Mouse (Mus musculus) stomach, embryonic 15.5 days (tissue): ENCODE measurements around the gene Tmem127. TPM values are rescaled to one million over a fixed set of nuclear protein-coding genes. Genes with fewer than 3 reads are reported as not detected.
A peak's percentile ranks its signal among the peaks of the same experiment; 100 is the strongest.
"Not testable (repeated sequence)": the region's sequence is repeated elsewhere in the genome, so short reads cannot be mapped to it uniquely, and the experiment has no call there.

Experiments
- ATAC-seq: fragments of 200-750 bp; cut with Nextera tagmentation; 2 replicates; pipeline ENCODE4 v1.8.0; 2017; ENCODE audit warnings: low read depth, moderate number of reproducible peaks, moderate TSS enrichment; ENCODE audit not compliant: insufficient read depth, low FRiP score
- H3K27ac ChIP-seq: fragments of 300-500 bp; sonication (generic); 2 replicates; pipeline ENCODE4 v1.5.1; 2015; ENCODE audit warnings: mild to moderate bottlenecking, inconsistent platforms
- H3K27me3 ChIP-seq: fragments of 300-500 bp; sonication (generic); replicated peaks from 2 replicates; pipeline ENCODE4 v1.6.1; 2015; ENCODE audit warnings: inconsistent platforms
- H3K36me3 ChIP-seq: fragments of 300-500 bp; sonication (generic); 2 replicates; pipeline ENCODE4 v1.6.1; 2015; ENCODE audit warnings: inconsistent platforms
- H3K4me1 ChIP-seq: fragments of 300-500 bp; sonication (generic); 2 replicates; pipeline ENCODE4 v1.6.1; 2015; ENCODE audit warnings: inconsistent platforms
- H3K4me2 ChIP-seq: fragments of 300-500 bp; sonication (generic); 2 replicates; pipeline ENCODE4 v1.6.1; 2015; ENCODE audit warnings: mild to moderate bottlenecking, inconsistent platforms
- H3K4me3 ChIP-seq: fragments of 300-500 bp; sonication (generic); replicated peaks from 2 replicates; pipeline ENCODE4 v1.5.1; 2015; ENCODE audit warnings: inconsistent platforms
- H3K9ac ChIP-seq: fragments of 300-500 bp; sonication (generic); 2 replicates; pipeline ENCODE4 v1.6.1; 2015; ENCODE audit warnings: inconsistent platforms
- H3K9me3 ChIP-seq: fragments of 300-500 bp; sonication (generic); 2 replicates; pipeline ENCODE4 v1.6.1; 2016; ENCODE audit warnings: inconsistent platforms
- WGBS: fragments of 180-500 bp; shearing (Covaris S2); methylation state at CpG from one replicate; pipeline ENCODE4 v1.1.7; 2015; 5-methylcytosine and 5-hydroxymethylcytosine counted together
- polyA plus RNA-seq: library from polyadenylated mRNA; unstranded; fragments of >200 nt; fragmentation: Nextera tagmentation; extraction: Ambion mirVana; gene quantifications from 2 replicates; pipeline ENCODE4 v1.2.1, GENCODE M21; 2015

Tmem127 gene
- polyA plus RNA-seq, 1 experiment from 2014 or later, result 29.4 TPM

DNA sequence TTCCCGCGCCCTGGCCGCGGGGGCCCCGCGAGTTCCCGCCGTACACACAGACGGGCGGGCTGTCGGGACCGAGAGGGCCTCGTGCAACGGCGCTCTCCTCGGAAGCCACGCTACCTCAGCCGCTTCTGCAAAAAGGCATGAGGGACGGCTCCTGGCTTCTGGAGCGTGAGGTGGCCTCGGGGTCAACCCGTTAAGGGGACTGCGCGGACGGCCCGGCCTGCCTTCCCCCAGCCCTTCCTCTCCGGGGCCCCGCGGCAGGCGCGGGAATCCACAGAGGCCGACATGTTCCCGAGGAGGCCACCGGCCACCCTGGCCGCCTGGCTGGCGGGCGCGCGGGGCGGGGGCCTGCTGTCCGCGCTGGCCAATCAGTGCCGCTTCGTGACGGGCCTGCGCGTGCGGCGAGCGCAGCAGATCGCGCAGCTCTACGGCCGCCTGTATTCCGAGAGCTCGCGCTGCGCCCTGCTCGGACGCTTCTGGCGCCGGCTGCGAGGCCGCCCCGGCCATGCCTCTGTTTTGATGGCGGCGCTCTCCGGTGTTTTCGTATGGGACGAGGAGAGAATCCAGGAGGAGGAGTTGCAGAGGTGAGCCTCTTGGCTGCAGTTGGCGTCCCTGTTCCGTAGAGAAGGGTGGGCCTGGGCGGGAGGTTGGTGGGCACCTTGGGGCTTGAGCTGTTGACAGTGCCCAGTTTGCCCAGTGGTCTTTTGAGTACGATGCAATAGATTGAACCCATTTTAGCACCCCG, 22.8 kb downstream of the Tmem127 start:
- H3K4me2 ChIP-seq, result peak overlapping the region; percentile 81
- peak overlapping the region; percentile 95 for H3K27ac ChIP-seq
- peak; percentile 92 for ATAC-seq
- peak overlapping the region; percentile 79 for H3K9ac ChIP-seq
- H3K4me1 ChIP-seq, result peaks cover 5% of the 10 kb centered on the region; the same call in 1 of the 2 replicates
- peak overlapping the region; percentile 88 for H3K4me3 ChIP-seq
- no peaks in the 10 kb centered on the region for H3K36me3 ChIP-seq
- H3K27me3 ChIP-seq, result no peaks in the 10 kb centered on the region
- under 1% methylated on average over 74 of the region's 75 CpGs for WGBS
- H3K9me3 ChIP-seq, result no peaks in the 10 kb centered on the region

DNA sequence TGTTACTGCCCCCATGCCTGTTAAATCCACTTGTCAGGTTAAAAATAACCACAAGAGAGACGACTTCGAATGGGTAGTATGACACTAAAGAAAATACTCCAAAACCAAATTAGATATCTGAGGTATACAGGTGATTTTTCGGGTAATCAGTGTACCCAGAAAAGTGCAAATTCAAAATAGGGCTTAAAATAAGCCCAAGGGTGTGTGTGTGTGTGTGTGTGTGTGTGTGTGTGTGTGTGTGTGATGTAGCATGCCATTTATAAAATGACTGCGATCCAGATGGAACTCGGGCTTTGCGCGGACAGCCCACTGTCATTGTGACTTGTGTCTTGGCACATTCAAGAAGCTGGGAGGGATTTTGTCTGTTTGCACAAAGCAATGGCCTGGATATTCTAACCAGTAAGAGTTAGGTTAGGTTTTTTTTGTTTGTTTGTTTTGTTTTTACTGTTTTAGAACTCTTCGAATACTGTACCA, 23.4 kb downstream of the Tmem127 start:
- peak overlapping the region; percentile 81 for H3K4me2 ChIP-seq
- no peaks in the 10 kb centered on the region for H3K27me3 ChIP-seq
- peak overlapping the region; percentile 79 for H3K9ac ChIP-seq
- peaks cover 5% of the 10 kb centered on the region; the same call in 1 of the 2 replicates for H3K4me1 ChIP-seq
- H3K4me3 ChIP-seq, result peak overlapping the region; percentile 88
- H3K9me3 ChIP-seq, result no peaks in the 10 kb centered on the region
- WGBS, result 7% methylated on average over 8 of the region's 8 CpGs
- no peaks in the 10 kb centered on the region for H3K36me3 ChIP-seq
- H3K27ac ChIP-seq, result peak overlapping the region; percentile 95
- no peak for ATAC-seq

DNA sequence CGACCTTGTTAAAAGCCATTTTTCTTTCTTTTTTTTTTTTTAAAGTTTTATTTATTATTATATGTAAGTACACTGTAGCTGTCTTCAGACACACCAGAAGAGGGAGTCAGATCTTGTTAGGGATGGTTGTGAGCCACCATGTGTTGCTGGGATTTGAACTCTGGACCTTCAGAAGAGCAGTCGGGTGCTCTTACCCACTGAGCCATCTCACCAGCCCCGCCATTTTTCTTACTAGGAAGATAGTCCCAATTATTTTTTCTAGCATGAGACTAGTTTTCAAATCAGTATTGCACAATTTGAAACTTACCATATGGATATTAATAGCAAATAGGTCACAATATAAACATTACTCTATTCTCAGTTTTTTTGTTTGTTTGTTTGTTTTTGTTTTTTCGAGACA, 24.3 kb downstream of the Tmem127 start:
- H3K4me1 ChIP-seq, H3K4me3 ChIP-seq, H3K9me3 ChIP-seq, H3K4me2 ChIP-seq, ATAC-seq, H3K27me3 ChIP-seq, H3K9ac ChIP-seq, H3K27ac ChIP-seq, H3K36me3 ChIP-seq: not testable (repeated sequence)
- WGBS, result 87% methylated on average over 4 of the region's 4 CpGs

DNA sequence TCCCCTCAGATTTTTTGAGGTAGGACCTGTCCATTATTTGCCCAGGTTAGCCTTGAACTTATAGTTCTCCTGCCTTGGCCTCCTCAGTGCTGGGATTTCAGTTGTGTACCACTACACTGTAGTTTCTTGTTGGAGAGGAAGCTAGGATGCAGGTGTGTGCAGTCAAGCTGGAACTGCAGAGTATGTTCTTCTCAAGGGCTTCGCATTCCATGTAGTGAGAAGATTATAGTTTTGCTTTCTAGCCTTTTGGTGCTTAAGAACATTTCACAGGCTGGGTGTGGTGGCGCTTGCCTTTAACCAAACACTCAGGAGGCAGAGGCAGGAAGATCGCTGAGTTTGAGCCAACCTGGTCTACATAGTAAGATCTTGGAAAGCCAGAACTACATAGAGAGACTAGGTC, 25.1 kb downstream of the Tmem127 start:
- 94% methylated on average over 3 of the region's 3 CpGs for WGBS
- Histone ChIP-seq H3K9ac (no peak overlapping the region), H3K27me3 (no peaks in the 10 kb centered on the region), H3K36me3 (no peaks in the 10 kb centered on the region), H3K4me2 (no peak overlapping the region), H3K27ac (no peak overlapping the region), H3K4me1 (peaks cover 5% of the 10 kb centered on the region; the same call in 1 of the 2 replicates), H3K9me3 (no peaks in the 10 kb centered on the region), H3K4me3 (no peak overlapping the region)
- no peak for ATAC-seq

DNA sequence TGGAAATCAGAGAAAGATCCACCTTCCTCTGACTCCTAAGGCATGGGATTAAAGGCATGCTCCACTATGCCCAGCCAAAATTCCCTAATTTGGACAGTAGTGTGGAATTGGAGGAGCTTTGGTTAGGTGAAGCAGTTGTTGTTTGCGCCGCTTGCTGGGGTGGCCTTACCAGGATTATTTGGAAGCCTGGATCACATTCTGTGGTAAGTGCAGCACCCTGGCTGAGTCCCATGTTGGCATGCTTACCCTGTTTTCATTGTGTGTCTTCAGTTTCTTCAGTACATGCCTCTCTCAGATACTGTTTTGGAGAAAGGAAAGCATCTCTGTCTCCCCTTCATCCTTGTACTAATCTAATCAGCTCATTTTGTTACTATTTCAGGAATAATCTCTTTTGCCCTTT, 26.9 kb downstream of the Tmem127 start:
- no peak overlapping the region for H3K4me2 ChIP-seq
- H3K27ac ChIP-seq, result no peak overlapping the region
- H3K9me3 ChIP-seq, result no peaks in the 10 kb centered on the region
- no peak for ATAC-seq
- H3K9ac ChIP-seq, result no peak overlapping the region
- H3K4me3 ChIP-seq, result no peak overlapping the region
- H3K27me3 ChIP-seq, result no peaks in the 10 kb centered on the region
- H3K4me1 ChIP-seq, result peaks cover 5% of the 10 kb centered on the region; the same call in 1 of the 2 replicates
- no peaks in the 10 kb centered on the region for H3K36me3 ChIP-seq
- 90% methylated on average over 2 of the region's 2 CpGs for WGBS

DNA sequence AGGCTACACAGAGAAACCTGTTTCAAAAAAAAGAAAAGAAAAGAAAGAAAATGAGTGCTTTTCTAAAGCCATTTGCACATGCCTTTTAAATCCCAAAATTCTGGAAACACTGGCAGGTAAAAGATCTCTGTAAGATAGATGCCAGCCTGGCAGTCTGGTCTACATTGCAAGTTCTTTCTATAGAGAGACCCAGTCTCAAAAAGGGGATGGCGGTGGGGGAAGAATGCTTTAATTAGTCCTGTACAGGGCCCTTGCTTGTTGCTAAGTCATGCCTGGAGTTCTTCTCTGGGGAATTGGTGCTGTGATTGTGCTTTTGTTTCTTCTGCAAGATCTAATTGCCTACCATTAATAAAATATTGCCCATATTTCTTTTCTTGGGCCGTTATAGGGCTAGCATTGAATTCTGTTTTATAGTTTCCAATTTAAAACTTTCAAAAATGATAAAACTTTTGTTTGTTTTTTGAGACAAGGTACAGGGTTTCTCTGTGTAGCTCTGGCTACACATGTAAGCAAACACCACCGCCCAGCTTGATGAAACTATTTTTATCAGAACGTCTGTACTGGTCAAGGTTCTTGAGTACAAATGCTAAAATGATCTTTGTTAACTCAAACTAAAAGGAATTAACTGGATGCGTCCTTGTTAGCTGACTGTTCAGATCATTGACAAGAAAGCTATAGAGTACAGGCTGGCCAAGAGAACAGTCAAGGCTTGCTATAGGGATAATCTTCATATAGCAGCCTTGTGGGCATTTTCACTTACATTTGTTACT, 28.0 kb downstream of the Tmem127 start:
- Histone ChIP-seq H3K27ac (no peak overlapping the region), H3K4me3 (no peak overlapping the region), H3K27me3 (no peaks in the 10 kb centered on the region), H3K9me3 (no peaks in the 10 kb centered on the region), H3K9ac (no peak overlapping the region), H3K4me1 (peaks cover 5% of the 10 kb centered on the region; the same call in 1 of the 2 replicates), H3K36me3 (no peaks in the 10 kb centered on the region), H3K4me2 (no peak overlapping the region)
- no peak for ATAC-seq
- WGBS, result 71% methylated on average over 5 of the region's 5 CpGs

DNA sequence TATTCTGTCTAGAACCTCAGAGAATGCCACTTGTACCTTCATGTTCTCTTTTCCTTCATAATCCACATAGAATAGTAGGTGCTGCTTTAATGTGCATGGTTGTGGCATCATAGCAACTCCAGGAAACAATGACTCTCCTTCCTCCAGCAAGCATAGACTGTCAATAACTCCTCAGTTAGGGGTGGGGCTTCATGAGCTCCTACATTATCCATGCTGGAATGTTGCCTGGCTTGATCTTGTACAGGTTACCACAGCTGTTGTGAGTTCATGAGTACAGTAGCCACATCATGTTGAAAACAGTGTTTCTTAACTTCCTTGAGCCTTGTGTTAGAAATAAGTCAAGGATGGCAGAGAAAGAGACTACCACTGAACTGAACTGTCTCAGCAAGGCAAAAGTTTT, 30.5 kb downstream of the Tmem127 start:
- no peaks in the 10 kb centered on the region for H3K36me3 ChIP-seq
- H3K9me3 ChIP-seq, result no peaks in the 10 kb centered on the region
- no peak overlapping the region for H3K4me2 ChIP-seq
- no peak overlapping the region for H3K4me3 ChIP-seq
- no peaks in the 10 kb centered on the region for H3K27me3 ChIP-seq
- 0 out of 2 replicates have a peak, but pooled peaks cover 3% of the 10 kb centered on the region for H3K4me1 ChIP-seq
- ATAC-seq, result no peak
- H3K9ac ChIP-seq, result no peak overlapping the region
- H3K27ac ChIP-seq, result no peak overlapping the region

DNA sequence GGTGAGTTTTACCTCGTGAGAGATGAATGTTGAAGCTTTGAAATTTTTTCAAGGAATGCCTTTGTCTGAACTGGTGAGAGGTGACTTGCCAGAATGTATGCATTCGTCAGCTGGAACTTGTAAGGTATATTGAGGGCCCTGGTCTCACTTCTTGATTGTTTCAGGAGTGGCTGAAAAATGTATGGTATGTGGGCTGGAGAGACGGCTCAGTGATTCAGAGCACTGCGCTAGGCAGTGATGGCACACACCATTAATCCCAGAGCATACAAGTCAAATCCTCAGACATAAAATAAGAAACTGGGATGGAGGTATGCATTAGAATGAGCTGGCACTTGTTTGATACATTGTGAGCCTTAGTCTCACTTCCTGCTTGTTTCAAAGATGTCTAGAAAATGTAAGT, 44.5 kb downstream of the Tmem127 start:
- ATAC-seq, result no peak
- H3K36me3 ChIP-seq, result peaks cover 22% of the 10 kb centered on the region

DNA sequence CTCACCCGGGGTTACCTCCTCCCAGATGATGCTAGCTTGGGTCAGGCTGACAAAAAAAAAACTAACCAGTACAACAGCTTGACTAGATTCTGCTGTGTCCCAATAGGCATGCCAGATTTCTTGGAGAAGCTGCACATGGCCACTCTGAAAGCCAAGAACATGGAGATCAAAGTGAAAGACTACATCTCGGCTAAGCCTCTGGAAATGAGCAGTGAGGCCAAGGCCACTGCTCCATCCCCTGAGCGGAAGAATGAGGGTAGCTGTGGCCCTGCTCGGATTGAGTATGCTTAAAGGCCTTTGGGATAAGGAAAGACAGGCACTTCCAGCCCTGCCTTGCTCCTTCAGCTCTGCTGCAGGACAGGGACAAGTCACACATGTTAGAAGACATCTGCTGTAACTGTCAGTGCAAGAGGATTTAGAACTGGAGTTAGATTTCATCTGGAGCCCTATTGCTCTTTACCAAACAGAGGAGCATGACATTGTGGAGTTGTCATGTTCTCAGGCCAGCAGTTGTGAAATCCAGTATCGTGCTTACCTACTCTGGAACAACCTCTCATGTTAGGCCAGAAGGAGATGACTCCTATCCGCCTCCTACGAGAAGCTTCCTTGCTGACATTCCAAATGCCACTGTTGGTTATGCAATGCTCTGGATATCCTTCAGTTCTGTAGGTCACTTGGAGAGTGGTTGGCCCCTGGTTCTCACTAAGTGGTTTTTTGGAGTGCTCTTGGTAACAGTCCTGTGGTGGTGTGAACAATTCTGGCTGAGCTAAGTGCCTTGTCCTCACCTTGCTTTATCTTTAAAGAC, 49.5 kb downstream of the Tmem127 start:
- Histone ChIP-seq H3K9me3 (no peaks in the 10 kb centered on the region), H3K9ac (no peak overlapping the region), H3K36me3 (peaks cover 33% of the 10 kb centered on the region), H3K4me1 (no peaks in the 10 kb centered on the region), H3K4me2 (no peak overlapping the region), H3K27ac (no peak overlapping the region), H3K4me3 (no peak overlapping the region), H3K27me3 (no peaks in the 10 kb centered on the region)
- ATAC-seq, result no peak
- WGBS, result 87% methylated on average over 7 of the region's 7 CpGs

More for the DNA sequence above, 44.5 kb downstream of the Tmem127 start:
- Histone ChIP-seq H3K4me1 (no peaks in the 10 kb centered on the region), H3K27ac (no peak overlapping the region), H3K4me2 (no peak overlapping the region), H3K9me3 (no peaks in the 10 kb centered on the region), H3K27me3 (no peaks in the 10 kb centered on the region), H3K4me3 (no peak overlapping the region), H3K9ac (no peak overlapping the region)
- WGBS, result 65% methylated on average over 4 of the region's 4 CpGs

DNA sequence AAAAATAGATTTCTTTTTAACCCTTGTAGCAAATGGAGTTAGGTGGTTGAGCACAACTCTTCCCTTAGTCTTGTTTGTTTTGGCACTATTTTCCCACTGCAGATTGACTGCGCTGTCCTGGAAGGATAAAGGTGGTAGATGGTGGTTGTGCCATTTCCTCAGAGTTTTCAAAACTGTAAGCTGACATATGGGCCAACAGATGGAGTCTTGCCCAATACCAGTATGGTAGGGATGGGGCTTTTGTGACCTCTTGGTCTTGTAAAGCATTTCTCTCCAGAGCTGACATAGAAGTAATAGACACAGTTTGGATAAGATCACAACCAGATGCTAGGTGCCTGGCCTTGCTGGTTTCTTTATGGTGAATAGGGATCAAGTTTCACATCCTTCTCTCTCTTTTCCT, 50.3 kb downstream of the Tmem127 start:
- H3K9ac ChIP-seq, result no peak overlapping the region
- no peak overlapping the region for H3K4me3 ChIP-seq
- H3K36me3 ChIP-seq, result peaks cover 33% of the 10 kb centered on the region
- H3K9me3 ChIP-seq, result no peaks in the 10 kb centered on the region
- no peaks in the 10 kb centered on the region for H3K27me3 ChIP-seq
- H3K4me2 ChIP-seq, result no peak overlapping the region
- H3K27ac ChIP-seq, result no peak overlapping the region
- ATAC-seq, result no peak
- no peaks in the 10 kb centered on the region for H3K4me1 ChIP-seq
- WGBS, result 94% methylated on average over 1 of the region's 1 CpGs

DNA sequence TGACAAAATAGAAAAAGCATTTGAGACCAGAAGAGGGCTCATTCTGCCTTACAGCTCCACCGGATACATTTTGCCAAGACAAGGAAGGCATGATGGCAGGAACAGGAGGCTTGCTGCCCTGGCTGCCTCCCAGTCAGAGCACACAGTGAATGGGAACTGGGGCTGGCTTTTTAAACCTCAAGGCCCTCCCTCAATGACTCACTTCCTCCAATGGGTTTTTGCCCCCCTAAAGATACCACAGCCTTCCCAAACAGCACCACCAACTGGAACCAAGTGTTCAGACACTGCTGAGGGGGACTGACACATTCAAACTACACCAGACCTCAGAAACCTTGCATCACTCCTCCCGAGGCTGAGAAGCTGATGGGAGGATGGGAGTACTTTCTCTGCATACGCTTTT, 53.0 kb downstream of the Tmem127 start:
- Histone ChIP-seq H3K36me3 (peaks cover 28% of the 10 kb centered on the region), H3K27ac (no peak overlapping the region)
- 75% methylated on average over 3 of the region's 3 CpGs for WGBS

More for the DNA sequence above, 53.0 kb downstream of the Tmem127 start:
- Histone ChIP-seq H3K4me1 (no peaks in the 10 kb centered on the region), H3K4me3 (no peak overlapping the region), H3K9me3 (no peaks in the 10 kb centered on the region), H3K4me2 (no peak overlapping the region), H3K9ac (no peak overlapping the region), H3K27me3 (no peaks in the 10 kb centered on the region)
- ATAC-seq, result no peak
